In genomic region chr6:134594569-134595442, GRCm38 (mm10) we compare ENCODE assay signal across 7 mouse cellular contexts. TPM values are rescaled to one million over a fixed set of nuclear protein-coding genes. Genes with fewer than 3 reads are reported as not detected.
DNase-seq lines count a peak whose midpoint lies in the region; ATAC-seq and TF ChIP-seq lines count a peak whose summit lies in the region.

No protein-coding gene starts in this region.

- peak; percentile 71 for ATAC-seq in megakaryocyte, adult 5-6 weeks (ENCODE audit: poor library complexity, severe bottlenecking)
- ATAC-seq in forebrain, postnatal 0 days = no peak

- no peak overlapping the region for H3K4me2 ChIP-seq in forebrain, postnatal 0 days (ENCODE audit: low read depth)

- 88% methylated on average over 21 of the region's 21 CpGs for WGBS in forebrain, postnatal 0 days

- TF ChIP-seq CTCF in forebrain, postnatal 0 days (IDR thresholded peaks at IDR 0.05; ENCODE audit: low read depth) = no peak

- H3K27me3 ChIP-seq in forebrain, postnatal 0 days (ENCODE audit: insufficient read depth, low read length) = no peaks in the 10 kb centered on the region

- H3K27ac ChIP-seq in forebrain, postnatal 0 days (ENCODE audit: low read depth, low read length) = no peak overlapping the region

- no peak overlapping the region for H3K4me3 ChIP-seq in forebrain, postnatal 0 days (ENCODE audit: low read depth, low read length)

- peak; percentile 35 for DNase-seq in adrenal gland, postnatal 25 days
- peak; percentile 80 for DNase-seq in heart, adult 8-10 months (ENCODE audit: low spot score)
- peak; percentile 83 for DNase-seq in kidney, postnatal 10 days
- no peak for DNase-seq in forebrain, postnatal 0 days
- DNase-seq in thymus, postnatal 36 days = no peak
- no peak for DNase-seq in spleen, postnatal 14 days (ENCODE audit: low spot score in 2 of 2)

- no peak overlapping the region for H3K9ac ChIP-seq in forebrain, postnatal 0 days

- H3K4me1 ChIP-seq in forebrain, postnatal 0 days (ENCODE audit: insufficient read depth) = no peaks in the 10 kb centered on the region

- no peaks in the 10 kb centered on the region for H3K36me3 ChIP-seq in forebrain, postnatal 0 days (ENCODE audit: insufficient read depth)

- no peaks in the 10 kb centered on the region for H3K9me3 ChIP-seq in forebrain, postnatal 0 days (ENCODE audit: low read length)

RNA-seq across cellular contexts. Expression of gene Lrp6, which starts 28.0 kb away (rescaled TPM):
- 94.4 and 112 TPM in 2 replicates for total RNA-seq in adrenal gland, postnatal 25 days (2021)
- 10 to 100 TPM; 43.5 to 48.0 (median 46.9) TPM for total RNA-seq in heart, adult 8-10 months (2022)
- total RNA-seq in megakaryocyte, adult 5-6 weeks (2015) = 15.0 and 15.5 TPM in 2 replicates
- 18.3 and 25.7 TPM in 2 replicates for total RNA-seq in megakaryocyte, adult 5-6 weeks (2017)
- total RNA-seq in forebrain, postnatal 0 days (2014; rRNA removed) = 29.9 and 41.3 TPM in 2 replicates
- polyA plus RNA-seq in forebrain, postnatal 0 days (2015; fragmentation: Nextera tagmentation; extraction: Ambion mirVana) = 12.3 and 14.7 TPM in 2 replicates

RNA-seq across cellular contexts. Expression of gene Mansc1, which starts 37.5 kb away (rescaled TPM):
- total RNA-seq in adrenal gland, postnatal 25 days (2021) = 3.7 and 5.5 TPM in 2 replicates
- total RNA-seq in heart, adult 8-10 months (2022) = 1 to 10 TPM; 3.3 to 5.4 (median 4.3) TPM
- 1.6 and 4.0 TPM in 2 replicates for total RNA-seq in megakaryocyte, adult 5-6 weeks (2015)
- 0.81 and 1.5 TPM in 2 replicates for total RNA-seq in megakaryocyte, adult 5-6 weeks (2017)
- 1.2 and 2.8 TPM in 2 replicates for total RNA-seq in forebrain, postnatal 0 days (2014; rRNA removed)
- polyA plus RNA-seq in forebrain, postnatal 0 days (2015; fragmentation: Nextera tagmentation; extraction: Ambion mirVana) = 1.4 and 1.9 TPM in 2 replicates

RNA-seq across cellular contexts. Expression of gene Borcs5, which starts 44.5 kb away (rescaled TPM):
- 16.3 and 17.5 TPM in 2 replicates for total RNA-seq in adrenal gland, postnatal 25 days (2021)
- 10 to 100 TPM; 10.3 to 12.6 (median 11.5) TPM for total RNA-seq in heart, adult 8-10 months (2022)
- 13.9 and 15.3 TPM in 2 replicates for total RNA-seq in megakaryocyte, adult 5-6 weeks (2015)
- 11.6 and 15.5 TPM in 2 replicates for total RNA-seq in megakaryocyte, adult 5-6 weeks (2017)
- total RNA-seq in forebrain, postnatal 0 days (2014; rRNA removed) = 37.4 and 41.2 TPM in 2 replicates
- 42.6 and 44.2 TPM in 2 replicates for polyA plus RNA-seq in forebrain, postnatal 0 days (2015; fragmentation: Nextera tagmentation; extraction: Ambion mirVana)

Comparison
In these comparisons a context has a peak if more than half of its experiments do, and no peak if none do; other contexts are left out.
1. DNase-seq: peak in adrenal gland, postnatal 25 days (single experiment), heart, adult 8-10 months (single experiment) and kidney, postnatal 10 days (single experiment); none in forebrain, postnatal 0 days (single experiment), thymus, postnatal 36 days (0 of 2) and spleen, postnatal 14 days (0 of 2).